Mouse (Mus musculus): ENCODE results near the gene Galnt16. TPM values are rescaled to one million over a fixed set of nuclear protein-coding genes. Genes with fewer than 3 reads are reported as not detected.

The Galnt16 gene
- polyA plus RNA-seq, 1 experiment: not detected

DNA sequence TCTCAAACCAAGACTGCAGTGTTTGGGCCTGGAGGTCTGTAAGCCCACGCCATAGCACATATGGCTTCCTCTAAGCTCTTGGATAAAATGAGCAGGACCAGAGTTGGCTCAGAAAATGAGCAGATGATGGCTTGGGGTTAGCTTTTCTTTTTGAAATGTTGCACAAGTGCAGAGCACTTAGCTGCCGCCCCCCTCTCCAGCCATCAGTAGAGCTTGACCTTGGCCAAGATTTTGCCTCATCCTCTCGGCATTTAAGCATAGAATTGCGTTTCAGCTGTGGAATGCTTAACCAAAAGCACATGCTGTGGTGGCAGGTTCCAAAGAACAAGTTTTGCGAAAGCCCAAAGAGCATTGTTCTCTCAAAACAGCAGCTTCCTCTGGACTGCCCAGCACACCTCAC is 13.4 kb upstream of the Galnt16 start:
- Histone ChIP-seq H3K27ac (ENCODE audit: insufficient read depth, low read depth, low read length) (no peak overlapping the region), H3K4me1 (ENCODE audit: control insufficient read depth, insufficient read depth, low read length) (peaks cover 4% of the 10 kb centered on the region; the same call in 1 of the 2 replicates), H3K4me3 (ENCODE audit: insufficient read depth, low read depth, low read length) (no peak overlapping the region)
- 84% methylated on average over 5 of the region's 5 CpGs for WGBS
- no peak for TF ChIP-seq CTCF (IDR thresholded peaks at IDR 0.05; ENCODE audit: insufficient read depth, low read depth, low read length)
- TF ChIP-seq POLR2A (IDR thresholded peaks at IDR 0.05; ENCODE audit: insufficient read depth, low read depth, low read length): no peak

DNA sequence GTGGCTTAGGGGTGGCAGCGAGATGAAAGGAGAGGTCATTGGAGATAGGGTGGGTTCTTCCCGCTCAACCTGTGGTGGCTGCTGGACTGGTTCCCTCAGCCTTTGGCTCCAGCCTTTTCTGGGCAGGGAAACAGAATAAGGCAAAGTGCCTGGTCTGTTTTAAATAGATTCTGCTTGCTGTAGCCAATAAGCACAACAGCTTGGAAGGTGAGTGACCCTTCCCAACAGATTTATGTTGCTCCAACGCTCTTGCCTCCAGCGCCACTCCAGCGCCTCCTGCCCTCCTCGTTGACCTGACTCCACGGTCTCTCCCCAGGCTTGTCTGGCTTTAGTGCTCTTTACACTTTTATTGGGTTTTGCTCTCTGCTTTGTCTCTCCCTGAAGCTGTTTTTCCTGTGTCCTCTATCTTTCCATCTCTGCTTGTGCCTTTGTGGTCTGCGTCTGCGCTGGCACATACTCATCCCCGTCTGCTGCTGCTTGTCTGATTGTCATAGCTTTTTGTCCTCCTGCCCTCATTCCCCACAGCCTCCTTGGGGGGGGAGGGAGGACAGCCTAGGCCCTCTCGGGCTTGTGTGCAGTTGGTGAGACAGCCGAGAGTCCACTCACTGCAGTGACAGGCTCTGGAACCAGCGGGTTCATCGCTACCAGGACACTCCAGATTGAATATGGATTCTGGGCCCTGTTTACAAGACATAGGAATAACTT is 10.9 kb upstream of the Galnt16 start:
- TF ChIP-seq CTCF (IDR thresholded peaks at IDR 0.05; ENCODE audit: insufficient read depth, low read depth, low read length) (no peak), POLR2A (IDR thresholded peaks at IDR 0.05; ENCODE audit: insufficient read depth, low read depth, low read length) (no peak)
- Histone ChIP-seq H3K4me1 (ENCODE audit: control insufficient read depth, insufficient read depth, low read length) (peaks cover 4% of the 10 kb centered on the region; the same call in 1 of the 2 replicates), H3K4me3 (ENCODE audit: insufficient read depth, low read depth, low read length) (no peak overlapping the region), H3K27ac (ENCODE audit: insufficient read depth, low read depth, low read length) (no peak overlapping the region)
- WGBS: 77% methylated on average over 14 of the region's 14 CpGs

DNA sequence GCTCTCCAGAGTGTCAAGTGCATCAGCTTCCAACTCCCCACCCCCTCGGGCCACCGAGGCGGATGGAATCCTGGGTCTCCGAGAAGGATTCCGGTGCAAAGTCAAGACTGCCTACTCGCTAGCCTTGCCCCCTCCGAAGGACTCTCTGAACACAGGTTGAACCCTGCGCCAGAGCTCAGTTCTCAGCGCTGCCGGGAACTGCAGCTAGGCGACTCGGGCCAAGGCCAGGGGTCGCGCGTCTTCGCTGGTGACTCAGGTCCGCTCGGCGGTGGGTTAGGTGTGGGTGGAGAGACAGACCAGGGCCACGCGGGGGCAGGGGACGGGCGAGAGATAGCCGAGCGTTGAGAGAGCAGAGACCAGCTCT is 298 bp downstream of the Galnt16 start:
- Histone ChIP-seq H3K4me1 (ENCODE audit: control insufficient read depth, insufficient read depth, low read length) (peaks cover 27% of the 10 kb centered on the region), H3K4me3 (ENCODE audit: insufficient read depth, low read depth, low read length) (peak overlapping the region; percentile 95), H3K27ac (ENCODE audit: insufficient read depth, low read depth, low read length) (peak overlapping the region; percentile 59)
- WGBS: under 1% methylated on average over 25 of the region's 25 CpGs
- TF ChIP-seq POLR2A (IDR thresholded peaks at IDR 0.05; ENCODE audit: insufficient read depth, low read depth, low read length) (no peak; the same call in 1 of the 2 replicates), CTCF (IDR thresholded peaks at IDR 0.05; ENCODE audit: insufficient read depth, low read depth, low read length) (no peak)

DNA sequence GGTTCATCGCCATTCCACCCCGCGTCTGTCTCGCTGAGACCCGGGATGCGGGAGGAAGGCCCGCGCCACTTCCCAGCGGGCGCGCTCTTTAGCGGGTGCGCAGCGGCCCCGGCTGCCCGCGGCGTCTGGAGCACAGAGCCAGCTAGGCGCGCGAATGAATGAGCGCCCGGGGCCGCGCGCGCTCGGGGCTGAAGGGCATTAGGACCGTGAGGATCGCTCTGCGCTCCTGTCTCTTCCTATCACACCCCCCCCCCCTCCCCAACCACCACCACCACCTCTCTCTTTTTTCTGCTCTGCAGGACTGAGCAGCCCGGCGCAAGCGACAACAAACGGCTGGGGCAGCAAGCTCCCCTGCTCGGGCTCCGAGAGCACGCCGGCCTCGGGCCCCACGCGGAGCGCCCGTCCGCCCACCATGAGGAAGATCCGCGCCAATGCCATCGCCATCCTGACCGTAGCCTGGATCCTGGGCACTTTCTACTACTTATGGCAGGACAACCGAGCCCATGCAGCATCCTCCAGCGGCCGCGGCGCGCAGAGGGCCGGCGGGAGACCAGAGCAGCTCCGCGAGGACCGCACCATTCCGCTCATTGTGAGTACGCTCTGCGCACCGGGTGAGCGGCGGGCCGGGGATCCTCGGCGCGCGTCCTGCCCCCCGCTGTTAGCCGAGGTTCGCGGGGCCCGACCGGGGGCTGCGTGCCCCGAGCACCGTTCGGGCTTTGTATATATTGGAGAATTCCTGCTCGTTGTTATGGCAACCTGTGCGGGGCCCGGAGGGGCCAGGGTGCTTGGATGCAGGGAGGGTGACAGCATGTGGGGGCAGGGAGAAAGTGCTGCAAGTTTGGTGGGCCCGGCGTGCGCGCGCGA is 912 bp downstream of the Galnt16 start:
- TF ChIP-seq CTCF (IDR thresholded peaks at IDR 0.05; ENCODE audit: insufficient read depth, low read depth, low read length) (no peak), POLR2A (IDR thresholded peaks at IDR 0.05; ENCODE audit: insufficient read depth, low read depth, low read length) (peak; percentile 13; the same call in 1 of the 2 replicates)
- WGBS: under 1% methylated on average over 89 of the region's 90 CpGs
- peak overlapping the region; percentile 89 for H3K27ac ChIP-seq (ENCODE audit: insufficient read depth, low read depth, low read length)
- H3K4me3 ChIP-seq (ENCODE audit: insufficient read depth, low read depth, low read length): peak overlapping the region; percentile 95
- peaks cover 32% of the 10 kb centered on the region for H3K4me1 ChIP-seq (ENCODE audit: control insufficient read depth, insufficient read depth, low read length)

DNA sequence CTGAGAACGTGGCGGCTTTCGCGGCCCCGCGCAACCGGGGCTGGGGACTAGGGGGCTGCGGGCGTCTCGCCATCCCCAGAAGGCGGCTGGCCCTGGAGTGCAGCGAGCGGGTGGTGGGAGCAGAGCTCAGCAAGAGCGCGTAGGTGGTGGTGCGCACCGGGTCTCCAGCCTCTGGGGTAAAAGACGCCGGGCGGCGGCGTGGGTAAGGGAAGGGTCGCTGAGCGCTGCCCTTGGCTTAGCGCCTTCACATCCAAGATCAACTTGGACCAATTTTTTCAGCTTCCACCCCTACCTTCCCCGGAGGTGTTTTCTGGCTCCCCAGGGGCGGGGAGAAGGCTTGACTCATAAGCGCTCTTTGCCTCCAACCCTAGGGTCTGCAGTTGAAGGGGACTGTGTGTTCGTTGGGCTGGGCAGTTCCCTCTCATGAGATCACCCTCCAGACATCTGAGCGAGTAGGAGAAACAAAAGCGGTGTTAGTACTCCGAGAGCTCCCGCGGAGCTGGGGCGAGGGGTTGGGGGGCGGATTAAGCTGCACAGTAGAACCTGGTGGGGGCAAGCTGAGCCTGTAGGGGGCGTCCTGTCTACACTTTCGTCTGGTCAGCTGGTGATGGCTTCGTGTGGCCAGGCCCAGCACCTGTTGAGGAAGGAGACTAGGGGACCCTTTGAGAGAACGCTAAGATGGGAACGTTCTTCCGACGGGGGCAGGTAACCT is 1.7 kb downstream of the Galnt16 start:
- H3K4me1 ChIP-seq (ENCODE audit: control insufficient read depth, insufficient read depth, low read length): peaks cover 36% of the 10 kb centered on the region
- WGBS: 1% methylated on average over 43 of the region's 43 CpGs
- peak overlapping the region; percentile 89; the same call in 1 of the 2 replicates for H3K27ac ChIP-seq (ENCODE audit: insufficient read depth, low read depth, low read length)
- peak overlapping the region; percentile 95 for H3K4me3 ChIP-seq (ENCODE audit: insufficient read depth, low read depth, low read length)
- peak; percentile 33; the same call in 1 of the 2 replicates for TF ChIP-seq CTCF (IDR thresholded peaks at IDR 0.05; ENCODE audit: insufficient read depth, low read depth, low read length)
- no peak for TF ChIP-seq POLR2A (IDR thresholded peaks at IDR 0.05; ENCODE audit: insufficient read depth, low read depth, low read length)

DNA sequence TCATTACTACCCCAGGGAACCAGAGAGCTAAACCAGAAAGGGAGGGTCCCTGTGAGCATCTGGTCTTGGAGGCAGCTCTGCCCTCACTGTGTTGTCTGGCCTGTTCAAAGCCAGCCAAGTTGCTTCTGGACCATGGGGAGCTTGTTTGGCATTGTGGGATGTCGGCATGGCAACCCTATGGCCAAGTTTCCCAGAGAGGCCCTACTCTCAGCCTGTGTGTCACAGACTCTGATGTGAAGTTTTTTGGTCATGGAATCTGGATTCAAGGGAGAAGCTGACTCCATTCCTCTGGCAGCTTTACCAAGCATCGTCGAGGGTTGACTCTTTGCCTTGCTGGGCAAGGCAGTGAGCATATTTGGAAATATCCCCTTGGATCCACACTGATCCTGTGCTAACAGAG is 3.9 kb downstream of the Galnt16 start:
- no peak for TF ChIP-seq CTCF (IDR thresholded peaks at IDR 0.05; ENCODE audit: insufficient read depth, low read depth, low read length)
- no peak for TF ChIP-seq POLR2A (IDR thresholded peaks at IDR 0.05; ENCODE audit: insufficient read depth, low read depth, low read length)
- peaks cover 50% of the 10 kb centered on the region for H3K4me1 ChIP-seq (ENCODE audit: control insufficient read depth, insufficient read depth, low read length)
- 32% methylated on average over 3 of the region's 3 CpGs for WGBS
- peak overlapping the region; percentile 35; the same call in 1 of the 2 replicates for H3K27ac ChIP-seq (ENCODE audit: insufficient read depth, low read depth, low read length)
- H3K4me3 ChIP-seq (ENCODE audit: insufficient read depth, low read depth, low read length): no peak overlapping the region

DNA sequence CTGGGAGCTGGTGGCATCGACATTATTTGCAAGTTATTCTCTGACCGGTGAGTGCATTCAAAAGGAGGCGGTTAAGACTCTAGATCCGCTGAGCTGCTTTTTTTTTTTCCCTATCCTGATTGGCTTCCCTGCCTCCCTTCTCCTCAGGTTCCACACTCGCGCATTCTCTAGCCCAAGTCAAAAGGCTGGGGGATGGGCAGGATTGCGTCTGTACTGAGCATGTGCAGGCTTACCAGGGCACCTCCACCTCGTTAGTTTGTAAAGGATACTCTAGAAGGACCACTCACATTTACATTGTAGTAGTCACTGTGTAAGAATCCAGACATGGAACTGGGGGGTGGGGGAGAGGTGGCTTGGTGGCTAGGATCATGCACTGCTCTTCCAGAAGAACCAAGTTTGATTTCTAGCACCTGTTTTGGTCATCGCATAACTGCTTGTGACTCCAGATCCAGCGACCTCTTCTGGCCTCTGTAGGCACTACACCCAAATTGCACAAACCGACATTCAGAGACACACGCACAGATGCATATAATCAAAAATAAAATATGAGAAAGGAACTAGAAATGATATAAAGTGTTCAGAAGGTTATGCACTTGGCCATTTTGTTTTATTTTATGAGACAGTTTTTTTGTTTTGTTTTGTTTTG is 6.3 kb downstream of the Galnt16 start:
- TF ChIP-seq CTCF (IDR thresholded peaks at IDR 0.05; ENCODE audit: insufficient read depth, low read depth, low read length) (no peak), POLR2A (IDR thresholded peaks at IDR 0.05; ENCODE audit: insufficient read depth, low read depth, low read length) (no peak)
- Histone ChIP-seq H3K4me3 (ENCODE audit: insufficient read depth, low read depth, low read length) (no peak overlapping the region), H3K27ac (ENCODE audit: insufficient read depth, low read depth, low read length) (no peak overlapping the region), H3K4me1 (ENCODE audit: control insufficient read depth, insufficient read depth, low read length) (peaks cover 61% of the 10 kb centered on the region)
- WGBS: 54% methylated on average over 12 of the region's 12 CpGs

DNA sequence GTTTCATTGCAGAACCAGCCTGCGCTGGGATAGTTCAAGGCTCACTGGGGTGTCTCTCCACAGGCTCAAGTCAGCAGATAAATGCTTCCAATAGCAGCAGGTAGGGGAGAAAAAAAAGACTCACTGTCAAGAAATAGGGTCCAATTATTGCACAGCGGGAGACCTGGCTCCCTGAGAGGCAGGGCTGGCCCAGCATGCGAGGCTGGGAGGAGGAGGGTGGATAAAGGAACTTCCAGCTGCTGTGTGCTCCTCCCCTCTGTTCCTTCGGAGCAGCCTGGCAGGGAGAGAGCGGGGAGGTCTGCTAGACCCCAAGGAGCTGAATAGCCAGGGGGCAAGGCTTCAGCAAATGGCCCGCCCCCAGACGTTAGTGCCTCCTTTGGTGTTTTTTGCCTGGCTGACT is 7.4 kb downstream of the Galnt16 start:
- H3K27ac ChIP-seq (ENCODE audit: insufficient read depth, low read depth, low read length): peak overlapping the region; percentile 57

More for the DNA sequence above, 7.4 kb downstream of the Galnt16 start:
- TF ChIP-seq CTCF (IDR thresholded peaks at IDR 0.05; ENCODE audit: insufficient read depth, low read depth, low read length): no peak
- no peak for TF ChIP-seq POLR2A (IDR thresholded peaks at IDR 0.05; ENCODE audit: insufficient read depth, low read depth, low read length)
- 19% methylated on average over 7 of the region's 7 CpGs for WGBS
- Histone ChIP-seq H3K4me1 (ENCODE audit: control insufficient read depth, insufficient read depth, low read length) (peaks cover 56% of the 10 kb centered on the region), H3K4me3 (ENCODE audit: insufficient read depth, low read depth, low read length) (no peak overlapping the region)
